Mouse (Mus musculus) thymus, adult 2 months (tissue): ENCODE data around the gene Fars2.

ENCODE experiments used
- CTCF ChIP-seq: fragments of 200-500 bp; IDR thresholded peaks from 2 replicates; pipeline ENCODE4 v1.5.1; 2012; ENCODE audit warnings: mild to moderate bottlenecking, control low read depth, low read length, moderate library complexity, borderline replicate concordance; ENCODE audit not compliant: control insufficient read depth, poor library complexity, insufficient read depth; ENCODE audit errors: extremely low read depth
- POLR2A ChIP-seq: fragments of 200-500 bp; IDR thresholded peaks from 2 replicates; pipeline ENCODE4 v1.6.1; 2012; ENCODE audit warnings: mild to moderate bottlenecking, low read length, control low read depth, moderate library complexity; ENCODE audit not compliant: control insufficient read depth, poor library complexity, insufficient read depth; ENCODE audit errors: extremely low read depth

DNA sequence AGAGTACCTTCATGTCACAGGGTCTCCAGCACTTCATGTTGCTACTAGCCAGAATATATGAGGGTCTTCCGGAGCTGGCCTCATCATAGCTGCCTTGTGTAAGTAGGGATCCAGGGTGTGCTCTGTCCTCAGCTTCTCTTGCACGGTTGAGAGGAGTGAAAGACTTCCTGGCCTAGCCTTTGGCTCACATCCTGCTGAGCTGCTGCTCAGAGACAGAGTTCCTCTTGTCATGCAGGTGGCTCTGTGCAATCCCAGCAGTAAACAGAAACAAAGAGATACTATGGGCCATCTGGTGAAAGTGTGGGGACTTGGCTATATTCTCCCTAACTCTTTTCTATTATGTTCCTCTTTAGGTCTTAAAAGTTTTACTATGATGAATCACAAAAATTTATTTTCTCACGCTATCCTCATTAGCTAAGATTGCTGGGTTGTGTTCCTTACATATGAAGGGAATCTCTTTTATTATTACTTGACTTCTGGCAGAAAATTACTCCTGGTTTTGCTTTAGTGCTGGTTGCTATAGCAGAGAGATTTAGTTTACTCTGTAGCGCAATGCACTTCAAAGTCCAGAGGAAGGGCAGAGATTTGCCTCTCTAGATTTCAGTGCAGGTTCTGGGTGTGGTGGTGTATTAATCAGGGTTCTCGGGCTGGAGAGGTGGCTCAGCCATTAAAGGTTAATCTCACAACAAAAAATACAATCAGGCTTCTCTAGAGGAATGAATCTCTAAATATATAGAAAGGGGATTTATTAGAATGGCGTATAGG is 32.1 kb downstream of the Fars2 start:
- TF ChIP-seq CTCF (no peak), POLR2A (no peak)
